Mouse (Mus musculus): ENCODE measurements around the gene Zfp398.

GRCm38 (mm10) chr6:47877058-47877457, 41.6 kb downstream of the Zfp398 start, which contains the start of gene Zfp282:
- TF ChIP-seq TAL1 (IDR thresholded peaks at IDR 0.05; ENCODE audit: low read length), result no peak
- no peak for TF ChIP-seq GATA1 (IDR thresholded peaks at IDR 0.05; ENCODE audit: low read length)

Measured in erythroblast, embryonic 14.5 days (primary cell).